Mouse (Mus musculus) layer of hippocampus, adult 9-11 months (tissue): ENCODE data around the gene Olfr1318.

Experiments used
- DNase-seq: peaks from one replicate; pipeline ENCODE4 v3.0.0; 2022

Gene Olfr1318

GRCm38 (mm10) chr2:112153898-112154297, at the start of gene Olfr1318:
Gene Olfr1318, plus strand, starts transcription at chr2:112154198.
- no peak for DNase-seq

GRCm38 (mm10) chr2:112115340-112115739, 38.7 kb upstream of the Olfr1318 start, which contains the start of gene Olfr1315-ps1:
Gene Olfr1315-ps1, minus strand, starts transcription at chr2:112115440.
- no peak for DNase-seq

GRCm38 (mm10) chr2:112134877-112135276, 19.1 kb upstream of the Olfr1318 start, which contains the start of gene Olfr1316:
Gene Olfr1316, minus strand, starts transcription at chr2:112134977.
- no peak for DNase-seq

- DNase-seq: no peak
Measured at GRCm38 (mm10) chr2:112140029-112140428, 14.0 kb upstream of the Olfr1318 start, which contains the start of gene Olfr1317. Gene Olfr1317, plus strand, starts transcription at chr2:112140329.

GRCm38 (mm10) chr2:112196859-112197258, 42.9 kb downstream of the Olfr1318 start:
- DNase-seq: no peak

GRCm38 (mm10) chr2:112203056-112203455, 49.1 kb downstream of the Olfr1318 start:
- no peak for DNase-seq
